Mouse (Mus musculus) intestine, postnatal 0 days (tissue): ENCODE measurements around the gene Spem1. TPM values are rescaled to one million over a fixed set of nuclear protein-coding genes. Genes with fewer than 3 reads are reported as not detected.
A peak's percentile ranks its signal among the peaks of the same experiment; 100 is the strongest.

Source experiments
- ATAC-seq: fragments of 200-750 bp; cut with Nextera tagmentation; 2 replicates; pipeline ENCODE4 v1.8.0; 2017; ENCODE audit warnings: mild to moderate bottlenecking, moderate TSS enrichment, moderate library complexity
- H3K27ac ChIP-seq: fragments of 300-500 bp; sonication (generic); 2 replicates; pipeline ENCODE4 v1.5.1; 2014; ENCODE audit warnings: mild to moderate bottlenecking, low read depth, low read length, moderate library complexity
- H3K27me3 ChIP-seq: fragments of 300-500 bp; sonication (generic); replicated peaks from 2 replicates; pipeline ENCODE4 v1.6.1; 2014; ENCODE audit warnings: low read length, mixed read lengths; ENCODE audit not compliant: control insufficient read depth, insufficient read depth
- H3K36me3 ChIP-seq: fragments of 300-500 bp; sonication (generic); 2 replicates; pipeline ENCODE4 v1.6.1; 2014; ENCODE audit warnings: mild to moderate bottlenecking, moderate library complexity; ENCODE audit not compliant: control insufficient read depth, insufficient read depth
- H3K4me1 ChIP-seq: fragments of 300-500 bp; sonication (generic); replicated peaks from 2 replicates; pipeline ENCODE4 v1.6.1; 2014; ENCODE audit warnings: antibody characterized with exemption, low read length, mixed read lengths; ENCODE audit not compliant: control insufficient read depth, insufficient read depth
- H3K4me2 ChIP-seq: fragments of 300-500 bp; sonication (generic); replicated peaks from 2 replicates; pipeline ENCODE4 v1.6.1; 2014; ENCODE audit warnings: low read depth, mild to moderate bottlenecking, moderate library complexity
- H3K4me3 ChIP-seq: fragments of 300-500 bp; sonication (generic); 2 replicates; pipeline ENCODE4 v1.5.1; 2014; ENCODE audit warnings: low read depth, low read length
- H3K9ac ChIP-seq: fragments of 300-500 bp; sonication (generic); 2 replicates; pipeline ENCODE4 v1.6.1; 2014; ENCODE audit warnings: mild to moderate bottlenecking, low read depth, low read length
- H3K9me3 ChIP-seq: fragments of 300-500 bp; sonication (generic); 2 replicates; pipeline ENCODE4 v1.6.1; 2016; ENCODE audit warnings: mixed run types; ENCODE audit not compliant: control insufficient read depth
- CTCF ChIP-seq: sonication (generic); IDR thresholded peaks from 2 replicates; pipeline ENCODE4 v1.5.1; 2016; ENCODE audit warnings: low read depth, mild to moderate bottlenecking, control low read depth, antibody characterized with exemption, moderate library complexity
- WGBS: fragments of 180-500 bp; shearing (Covaris S2); extraction: QIAGEN DNeasy Blood & Tissue Kit; methylation state at CpG from one replicate; pipeline ENCODE4 v1.1.7; 2014; 5-methylcytosine and 5-hydroxymethylcytosine counted together
- polyA plus RNA-seq: library from polyadenylated mRNA; unstranded; fragments of >200 nt; fragmentation: Nextera tagmentation; extraction: Ambion mirVana; gene quantifications from 2 replicates; pipeline ENCODE4 v1.2.1, GENCODE M21; 2015

The Spem1 gene
- polyA plus RNA-seq, 1 experiment from 2014 or later = not detected

DNA sequence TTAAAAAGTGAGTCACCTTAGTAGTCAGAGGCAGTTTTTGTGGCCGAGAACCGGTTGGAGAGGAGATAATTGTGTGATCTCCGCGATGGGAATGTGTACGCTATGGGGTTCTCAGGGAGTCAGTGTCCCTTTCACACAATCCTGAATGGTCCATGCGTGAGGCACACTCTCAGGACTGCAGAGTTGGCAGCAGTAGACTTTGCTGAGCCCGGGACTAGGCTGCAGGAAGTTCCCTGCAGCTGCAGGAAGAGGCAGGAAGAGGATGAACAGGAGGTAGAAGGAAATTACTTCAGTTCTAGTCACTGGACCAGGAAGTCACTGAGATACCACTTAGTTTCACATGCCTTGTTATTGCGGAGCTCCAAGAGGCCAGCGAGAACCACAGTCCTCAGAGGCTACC lies 27.1 kb upstream of the Spem1 start:
- WGBS = 69% methylated on average over 9 of the region's 9 CpGs
- no peak for ATAC-seq

GRCm38 (mm10) chr11:69848021-69848420 lies 26.0 kb upstream of the Spem1 start:
- no peaks in the 10 kb centered on the region for H3K27me3 ChIP-seq
- H3K4me1 ChIP-seq = peaks cover 14% of the 10 kb centered on the region
- H3K9me3 ChIP-seq = no peaks in the 10 kb centered on the region
- H3K27ac ChIP-seq = no peak overlapping the region
- WGBS = 94% methylated on average over 6 of the region's 6 CpGs
- ATAC-seq = no peak
- peaks cover 46% of the 10 kb centered on the region for H3K36me3 ChIP-seq
- no peak overlapping the region for H3K4me2 ChIP-seq
- H3K4me3 ChIP-seq = no peak overlapping the region
- no peak for TF ChIP-seq CTCF
- H3K9ac ChIP-seq = no peak overlapping the region

More for the DNA sequence above, 27.1 kb upstream of the Spem1 start:
- no peak for TF ChIP-seq CTCF
- Histone ChIP-seq H3K4me3 (no peak overlapping the region), H3K9ac (no peak overlapping the region), H3K27me3 (no peaks in the 10 kb centered on the region), H3K4me2 (no peak overlapping the region), H3K9me3 (no peaks in the 10 kb centered on the region), H3K27ac (no peak overlapping the region), H3K4me1 (peaks cover 14% of the 10 kb centered on the region), H3K36me3 (peaks cover 54% of the 10 kb centered on the region)

- Histone ChIP-seq H3K4me2 (peak overlapping the region; percentile 86), H3K4me1 (peaks cover 14% of the 10 kb centered on the region), H3K9ac (peak overlapping the region; percentile 76), H3K36me3 (peaks cover 36% of the 10 kb centered on the region), H3K27me3 (no peaks in the 10 kb centered on the region), H3K27ac (peak overlapping the region; percentile 97), H3K9me3 (no peaks in the 10 kb centered on the region), H3K4me3 (peak overlapping the region; percentile 79)
- WGBS = 5% methylated on average over 37 of the region's 37 CpGs
- ATAC-seq = peak; percentile 49
- no peak for TF ChIP-seq CTCF
Observed at GRCm38 (mm10) chr11:69846738-69847688, 25.0 kb upstream of the Spem1 start.

GRCm38 (mm10) chr11:69846198-69846680 lies 24.3 kb upstream of the Spem1 start, which contains the start of gene Plscr3:
TSS of gene Plscr3 (plus strand) at chr11:69846376.
- Histone ChIP-seq H3K9me3 (no peaks in the 10 kb centered on the region), H3K27ac (peak within 1 kb of the TSS; percentile 97), H3K4me2 (peak within 1 kb of the TSS; percentile 86), H3K36me3 (peaks cover 28% of the 10 kb centered on the region), H3K27me3 (no peaks in the 10 kb centered on the region), H3K9ac (peak within 1 kb of the TSS; percentile 76), H3K4me3 (peak within 1 kb of the TSS; percentile 79), H3K4me1 (peaks cover 14% of the 10 kb centered on the region)
- peak; percentile 9; the same call in 1 of the 2 replicates for TF ChIP-seq CTCF
- ATAC-seq = peak; percentile 94
- under 1% methylated on average over 36 of the region's 38 CpGs for WGBS

DNA sequence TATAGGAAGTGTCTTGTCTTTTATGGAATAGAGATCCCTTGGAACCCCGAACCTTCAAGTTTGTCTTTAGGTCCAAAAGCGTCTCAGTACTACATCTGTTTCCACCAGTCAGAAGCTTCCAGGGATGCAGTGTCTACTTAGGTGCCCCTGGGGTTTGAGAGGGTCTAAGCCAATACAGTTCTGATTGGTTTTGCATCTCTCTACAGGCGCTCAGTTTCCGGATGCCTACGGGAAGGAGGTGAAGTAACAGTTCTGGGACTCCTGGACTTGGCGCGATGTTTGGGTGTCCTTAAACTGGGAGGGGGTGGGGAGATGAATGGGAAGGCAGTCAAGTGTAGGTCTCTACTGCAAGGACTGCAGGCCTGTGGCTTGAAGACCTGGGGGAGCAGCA lies 16.7 kb upstream of the Spem1 start:
- Histone ChIP-seq H3K4me2 (peak overlapping the region; percentile 98), H3K4me3 (peak overlapping the region; percentile 77), H3K9ac (peak overlapping the region; percentile 79), H3K27me3 (peaks cover 15% of the 10 kb centered on the region; the same call in 1 of the 2 replicates), H3K27ac (peak overlapping the region; percentile 80), H3K9me3 (no peaks in the 10 kb centered on the region), H3K36me3 (no peaks in the 10 kb centered on the region), H3K4me1 (no peaks in the 10 kb centered on the region)
- 1% methylated on average over 7 of the region's 7 CpGs for WGBS
- no peak for TF ChIP-seq CTCF
- ATAC-seq = peak; percentile 1; the same call in 1 of the 2 replicates

- H3K4me2 ChIP-seq = peak within 1 kb of the TSS; percentile 98
- under 1% methylated on average over 34 of the region's 34 CpGs for WGBS
- H3K27ac ChIP-seq = peak within 1 kb of the TSS; percentile 80
- TF ChIP-seq CTCF = no peak; the same call in 1 of the 2 replicates
- H3K4me3 ChIP-seq = peak within 1 kb of the TSS; percentile 77
- H3K36me3 ChIP-seq = no peaks in the 10 kb centered on the region
- peaks cover 15% of the 10 kb centered on the region; the same call in 1 of the 2 replicates for H3K27me3 ChIP-seq
- no peaks in the 10 kb centered on the region for H3K4me1 ChIP-seq
- H3K9me3 ChIP-seq = no peaks in the 10 kb centered on the region
- peak within 1 kb of the TSS; percentile 79 for H3K9ac ChIP-seq
- ATAC-seq = peak; percentile 94
Observed at GRCm38 (mm10) chr11:69837952-69838713, 16.2 kb upstream of the Spem1 start, which contains the start of gene Tmem256. TSS of gene Tmem256 (plus strand) at chr11:69838514.
